Mouse (Mus musculus) CD8-positive naive resting alpha-beta T cell, adult 2 months (primary cell): Measurements from ENCODE around the gene Hbp1.

Source experiments
- DNase-seq, 2 experiments: peaks; one replicate each; pipeline ENCODE4 v3.0.0; 2022; ENCODE audit warnings: low read depth in 2 of 2, low spot score in 2 of 2

The Hbp1 gene

DNA sequence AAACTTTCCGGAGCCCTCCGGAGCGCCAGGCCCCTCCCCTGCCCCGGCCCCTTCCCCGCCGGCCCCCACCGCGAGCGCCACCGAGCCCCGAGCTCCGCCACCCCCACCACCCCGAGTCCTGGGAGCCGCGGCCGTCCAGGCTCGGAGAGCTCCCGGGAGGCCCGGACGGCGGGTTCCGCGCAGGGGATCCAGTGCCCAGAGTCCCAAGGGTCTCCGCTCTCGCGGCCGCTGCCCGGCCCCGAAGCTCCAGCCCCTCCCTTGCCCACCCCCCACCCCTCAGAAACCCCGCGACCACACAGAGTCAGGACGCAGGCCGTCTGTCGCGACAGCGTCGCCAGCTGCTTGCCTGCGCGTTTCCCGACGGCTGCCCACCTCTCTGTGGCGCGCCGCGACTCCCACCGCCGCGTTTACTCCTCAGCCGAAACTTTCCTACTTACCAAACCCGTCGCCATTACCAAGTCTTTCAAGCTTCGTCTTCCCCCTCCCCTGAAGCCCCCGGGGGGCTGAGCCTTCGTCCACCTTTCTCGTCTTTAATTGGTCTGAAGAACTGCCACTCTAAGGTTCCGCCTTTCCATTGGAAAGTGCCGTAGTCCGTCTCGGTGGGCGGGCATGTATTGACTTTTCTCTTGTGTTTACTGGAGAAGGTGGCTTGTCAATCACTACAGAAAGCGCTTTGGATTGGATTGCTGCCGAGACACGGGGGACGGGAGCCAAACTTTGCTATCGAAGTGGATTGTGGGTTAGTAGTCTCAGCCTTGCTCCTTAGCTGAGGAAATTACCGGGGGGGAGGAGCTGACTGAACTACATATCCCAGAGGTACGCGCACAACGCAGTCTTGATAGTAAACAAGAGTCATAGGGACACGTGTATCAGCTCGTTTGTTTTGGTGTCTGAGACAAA, at the start of gene Hbp1:
Hbp1 (minus strand) TSS at position 777 of the 900 bp plus-strand sequence.
- peak; percentile 98 for DNase-seq

GRCm38 (mm10) chr12:31998706-31999105, 48.4 kb upstream of the Hbp1 start:
- no peak for DNase-seq

- DNase-seq = no peak
These were observed 47.1 kb upstream of the Hbp1 start for GRCm38 (mm10) chr12:31997328-31997878.

GRCm38 (mm10) chr12:31996877-31997276, 46.5 kb upstream of the Hbp1 start:
- no peak for DNase-seq

GRCm38 (mm10) chr12:31990575-31990974, 40.2 kb upstream of the Hbp1 start:
- DNase-seq = no peak

DNA sequence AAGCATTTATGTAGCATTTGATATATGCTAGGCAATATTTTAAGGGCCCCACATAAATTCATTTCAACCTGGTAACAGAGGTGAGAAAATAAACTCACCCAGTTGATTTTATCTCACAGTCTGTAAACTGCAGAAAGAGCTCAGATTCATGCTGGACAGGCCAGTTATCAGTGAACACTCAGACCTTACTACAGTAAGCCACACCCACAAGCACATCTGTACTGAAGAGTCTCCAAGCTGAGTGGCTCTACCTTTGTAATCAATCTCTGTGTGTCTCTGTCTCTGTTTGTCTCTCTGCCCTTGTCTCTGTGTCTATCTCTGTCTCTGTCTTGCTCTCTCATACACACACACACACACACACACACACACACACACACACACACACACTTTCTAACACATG, 39.4 kb upstream of the Hbp1 start:
- DNase-seq = no peak

DNA sequence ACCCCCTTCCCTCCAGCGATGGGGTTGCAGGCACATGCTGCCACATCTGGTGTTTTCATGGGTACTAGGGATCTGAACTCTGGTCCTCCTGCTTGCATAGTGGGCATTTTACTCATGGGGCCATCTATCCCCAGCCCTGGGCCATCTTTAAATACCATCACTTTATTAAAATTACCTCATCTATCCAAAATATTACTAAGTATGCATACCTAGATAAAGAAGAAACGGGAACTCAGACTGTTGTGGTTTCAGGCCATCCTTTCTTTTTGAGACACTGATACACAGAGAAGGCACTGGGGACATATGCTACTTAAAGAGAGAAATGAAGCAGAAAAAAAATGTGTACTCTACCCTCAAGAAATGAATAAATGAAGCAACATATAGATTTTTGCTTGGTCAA, 36.1 kb upstream of the Hbp1 start:
- DNase-seq = no peak

DNA sequence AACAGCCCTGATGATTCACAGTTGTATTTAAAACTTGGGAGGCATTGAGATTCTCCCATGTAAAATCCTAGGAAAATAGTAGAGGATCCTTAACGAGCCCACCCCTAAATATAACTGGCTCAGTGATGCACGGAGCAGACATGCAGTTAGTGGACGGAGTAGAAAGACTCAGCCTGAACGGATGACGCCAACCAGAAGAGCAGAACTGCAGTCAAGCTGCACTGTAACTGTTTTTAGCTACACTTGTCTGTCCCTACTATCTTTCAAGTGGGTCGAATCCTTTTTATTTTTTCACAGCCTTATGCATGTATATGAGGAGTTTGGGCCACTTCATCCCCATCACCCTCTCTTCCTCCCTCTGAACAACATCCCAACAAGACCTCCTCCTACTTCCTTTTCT, 35.4 kb upstream of the Hbp1 start:
- no peak for DNase-seq

GRCm38 (mm10) chr12:31984664-31985063, 34.3 kb upstream of the Hbp1 start:
- DNase-seq = no peak

GRCm38 (mm10) chr12:31984206-31984605, 33.9 kb upstream of the Hbp1 start:
- DNase-seq = no peak

DNA sequence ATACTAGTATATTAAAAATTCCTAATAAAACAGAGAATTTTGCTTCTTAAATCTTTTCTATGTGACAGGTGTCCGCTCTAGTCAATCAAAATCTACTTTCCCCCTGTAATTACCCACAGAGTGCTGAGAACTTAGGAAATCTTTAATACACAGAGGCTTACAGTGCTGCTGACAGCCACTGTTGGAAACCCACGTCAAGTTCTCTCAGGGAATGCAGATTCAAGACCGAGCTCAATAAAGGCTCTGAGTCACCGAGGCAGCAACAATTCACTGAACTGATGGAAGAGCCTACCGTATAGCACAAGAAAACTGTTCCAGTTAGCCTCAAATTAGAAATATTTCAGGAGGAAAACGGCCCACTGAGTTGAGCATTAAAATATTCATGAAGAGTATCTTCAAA, 33.4 kb upstream of the Hbp1 start:
- no peak for DNase-seq

- no peak for DNase-seq
These were observed 32.9 kb upstream of the Hbp1 start for GRCm38 (mm10) chr12:31983238-31983637.

DNA sequence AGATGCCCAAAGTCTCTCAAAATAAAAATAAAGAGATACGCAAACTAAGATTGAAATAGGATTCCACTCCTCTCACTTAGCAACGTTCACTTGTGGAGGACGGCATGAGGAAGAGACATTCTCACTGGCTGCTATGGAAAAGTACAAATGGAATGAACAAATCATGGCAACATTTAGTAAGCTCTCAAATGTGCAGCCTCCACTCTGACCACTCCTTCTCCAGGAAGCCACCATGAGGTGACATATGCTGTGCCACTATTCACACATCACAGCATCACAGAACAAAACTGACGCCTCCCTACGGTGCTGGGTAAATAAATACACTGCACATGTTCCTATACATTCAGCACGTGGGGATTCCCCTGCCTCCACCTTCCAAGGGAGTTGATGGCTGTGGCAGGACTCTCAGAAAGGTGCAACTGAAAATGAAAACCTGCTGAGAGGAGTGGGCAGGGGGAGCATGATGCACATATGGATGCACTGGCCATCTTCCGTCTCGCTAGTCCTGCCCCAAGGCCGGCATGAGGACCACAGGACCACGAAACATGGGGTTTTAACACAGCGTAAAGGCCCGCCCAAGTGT, 27.4 kb upstream of the Hbp1 start:
- DNase-seq = no peak

DNA sequence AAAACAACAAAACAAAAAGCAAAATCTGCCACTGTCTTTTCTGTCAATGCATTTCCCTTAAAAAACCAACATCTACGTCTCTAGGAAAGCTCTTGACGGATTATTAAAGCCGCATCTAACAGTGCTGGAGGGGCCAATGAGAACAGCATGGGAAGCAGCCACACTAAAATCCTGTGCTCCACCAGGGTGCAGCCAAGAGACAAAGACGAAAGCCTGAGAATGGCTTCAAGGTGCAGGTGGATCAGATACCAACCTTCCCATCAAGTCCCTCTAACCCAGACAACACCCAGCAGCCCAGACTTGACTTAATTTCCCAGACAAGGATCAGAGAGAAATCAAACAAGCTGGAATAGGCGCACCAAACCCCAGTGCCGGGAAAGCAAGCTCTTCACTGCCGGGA, 26.2 kb upstream of the Hbp1 start:
- no peak for DNase-seq

- DNase-seq = peak in 1 of 2 experiments; percentile 10
These were observed 23.3 kb upstream of the Hbp1 start for GRCm38 (mm10) chr12:31973473-31974172.

DNA sequence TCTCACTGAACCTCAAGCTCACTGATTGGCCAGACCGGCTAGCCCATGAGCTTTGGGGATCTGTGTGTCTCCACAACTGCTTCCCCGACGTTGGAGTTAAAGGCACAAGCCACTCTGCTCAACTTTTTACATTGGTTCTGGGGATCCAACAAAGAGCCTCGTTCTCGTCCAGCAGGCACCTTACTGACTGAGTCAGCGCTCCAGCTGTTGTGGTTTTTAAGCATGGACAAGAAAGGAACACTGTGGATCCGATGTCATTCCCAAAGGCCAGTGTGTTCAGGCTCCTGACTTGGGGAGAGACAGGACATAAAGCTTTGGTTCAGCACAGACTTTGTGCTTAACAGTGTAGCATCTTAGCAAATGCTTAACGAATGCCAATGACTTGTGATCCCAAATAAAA, 21.2 kb upstream of the Hbp1 start:
- no peak for DNase-seq

- no peak for DNase-seq
These were observed 18.8 kb upstream of the Hbp1 start for GRCm38 (mm10) chr12:31969111-31969510.

DNA sequence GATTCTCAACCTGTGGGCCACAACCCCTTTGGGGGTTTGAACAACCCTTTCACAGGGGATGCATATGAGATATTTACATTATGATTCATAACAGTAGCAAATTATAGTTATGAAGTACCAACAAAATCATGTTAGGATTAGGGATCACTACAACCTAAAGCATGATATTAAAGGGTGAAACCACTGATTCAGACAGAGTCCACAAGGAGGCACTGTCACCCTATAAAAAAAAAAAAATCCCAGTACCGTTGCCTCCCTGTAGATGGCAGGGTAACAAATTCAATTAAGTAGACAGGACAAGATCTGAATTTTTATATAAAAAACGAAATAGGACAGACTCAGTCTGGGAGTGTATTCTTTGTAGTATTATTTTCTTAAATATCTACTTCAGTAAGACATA, 17.2 kb upstream of the Hbp1 start:
- DNase-seq = peak; percentile 45 to 62

DNA sequence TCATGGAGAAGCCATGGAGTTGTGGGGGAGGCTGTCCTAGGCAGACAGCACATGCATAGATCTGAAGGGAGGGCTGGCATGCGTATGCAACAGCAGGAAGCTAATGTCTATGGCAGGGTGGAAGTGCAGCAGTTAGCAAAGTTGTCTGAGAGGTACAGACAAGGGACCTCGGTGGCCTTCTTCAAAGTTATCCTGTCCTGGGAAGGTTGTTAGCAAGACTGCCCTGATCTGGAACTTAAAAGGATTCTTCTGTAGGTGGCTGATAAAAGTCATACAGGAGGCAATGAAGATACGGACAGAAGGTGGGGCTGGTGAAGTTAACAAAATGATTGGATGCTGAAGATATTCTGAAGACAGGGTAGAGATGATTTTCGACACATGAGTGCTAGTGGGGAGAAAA, 16.1 kb upstream of the Hbp1 start:
- no peak for DNase-seq

DNA sequence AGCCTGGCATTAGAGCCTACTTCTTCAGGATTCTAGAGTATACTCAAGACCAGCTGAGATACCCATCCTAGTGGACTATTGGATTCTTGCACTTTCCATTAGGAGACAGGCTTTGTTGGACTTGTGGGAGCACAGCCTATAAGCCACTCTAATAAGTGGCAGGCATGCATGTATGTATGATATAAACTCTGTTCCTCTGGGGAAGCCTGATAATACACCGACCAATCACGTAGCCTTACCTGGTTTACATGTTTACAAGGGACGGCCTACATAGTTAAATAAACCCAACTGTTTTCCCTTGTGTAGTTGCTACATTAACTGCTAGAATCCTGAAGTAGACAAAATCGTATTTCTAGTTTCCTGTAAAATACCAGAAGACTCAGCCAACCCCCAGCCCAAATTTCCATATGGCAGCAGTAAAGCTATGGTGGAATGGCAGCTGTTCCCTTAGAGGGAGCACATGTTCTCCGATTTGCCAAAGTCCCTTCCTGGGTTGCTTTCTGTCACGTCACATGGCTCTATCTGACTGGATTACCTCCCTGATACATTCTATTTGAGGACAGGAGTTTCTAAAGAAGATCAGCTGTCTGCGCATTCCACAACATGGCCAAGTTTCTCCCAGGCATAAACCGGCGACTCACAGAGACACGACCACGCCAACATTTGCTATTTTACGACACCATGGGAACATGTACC, 15.3 kb upstream of the Hbp1 start:
- DNase-seq = no peak

DNA sequence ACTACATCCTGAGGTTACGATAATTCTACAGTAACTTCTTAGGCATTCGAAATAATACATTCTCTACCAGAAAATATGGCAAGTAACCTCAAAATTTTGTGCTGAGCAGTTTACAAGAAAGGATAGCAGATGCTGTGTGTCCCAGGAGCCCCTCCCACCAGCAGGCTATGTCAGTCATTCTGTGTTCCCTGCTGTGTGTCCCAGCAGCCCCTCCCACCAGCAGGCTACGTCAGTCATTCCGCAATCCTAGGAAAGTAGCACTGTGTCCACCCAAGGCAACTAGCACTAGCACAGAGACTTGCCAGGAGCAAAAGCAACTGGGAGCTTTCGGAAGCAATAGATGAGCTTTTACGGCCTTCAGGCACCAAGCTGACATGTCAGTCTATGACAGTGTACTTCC, 13.7 kb upstream of the Hbp1 start:
- no peak for DNase-seq
